15 mouse cellular contexts compared by ENCODE assay signal in genomic region chr4:109052282-109052681, GRCm38 (mm10). TPM values are rescaled to one million over a fixed set of nuclear protein-coding genes. Genes with fewer than 3 reads are reported as not detected.
DNase-seq lines count a peak whose midpoint lies in the region; ATAC-seq and TF ChIP-seq lines count a peak whose summit lies in the region.
"Had no signal": no experiment of that assay in that cellular context is flagged by ENCODE, and none has a peak within 500 bp of the region (broad histone marks: within the 10 kb centered on the region; RNA-seq: fewer than 3 reads in every experiment).

No protein-coding gene starts in this region.

- no peak overlapping the region for H3K9ac ChIP-seq in hindbrain, embryonic 14.5 days
- H3K9ac ChIP-seq in neural tube, embryonic 13.5 days, result no peak overlapping the region
- H3K9ac ChIP-seq in hindbrain, postnatal 0 days (replicated peaks; ENCODE audit: low read length), result no peak overlapping the region
- no peak overlapping the region for H3K9ac ChIP-seq in neural tube, embryonic 15.5 days (replicated peaks)
- H3K9ac ChIP-seq: embryonic facial prominence, embryonic 12.5 days had no signal

- DNase-seq in hindbrain, embryonic 14.5 days (ENCODE audit: low spot score), result no peak
- DNase-seq in hindbrain, embryonic 10.5 days (ENCODE audit: low spot score), result no peak
- DNase-seq in neural tube, embryonic 10.5 days (ENCODE audit: extremely low spot score, low spot score), result no peak
- no peak for DNase-seq in hindbrain, postnatal 0 days (ENCODE audit: low spot score)
- no peak for DNase-seq in layer of hippocampus, postnatal 25 days (ENCODE audit: extremely low spot score in 1 of 2, low spot score in 1 of 2)
- DNase-seq in layer of hippocampus, adult 9-10 months (ENCODE audit: low spot score), result no peak
- DNase-seq: adrenal gland, postnatal 14 days; cerebellum, adult 11 months; heart, postnatal 14 days; right cerebral cortex, postnatal 4 days had no signal

- H3K9me3 ChIP-seq in hindbrain, embryonic 14.5 days (ENCODE audit: control insufficient read depth, low read length), result no peaks in the 10 kb centered on the region
- no peaks in the 10 kb centered on the region for H3K9me3 ChIP-seq in hindbrain, embryonic 10.5 days
- H3K9me3 ChIP-seq in neural tube, embryonic 13.5 days, result no peaks in the 10 kb centered on the region
- H3K9me3 ChIP-seq in hindbrain, postnatal 0 days (ENCODE audit: low read length), result no peaks in the 10 kb centered on the region
- no peaks in the 10 kb centered on the region for H3K9me3 ChIP-seq in neural tube, embryonic 15.5 days (replicated peaks)
- H3K9me3 ChIP-seq: embryonic facial prominence, embryonic 12.5 days; megakaryocyte, embryonic 14.5 days had no signal

- H3K27ac ChIP-seq in hindbrain, embryonic 14.5 days, result peak overlapping the region; percentile 47; the same call in 1 of the 2 replicates
- no peak overlapping the region for H3K27ac ChIP-seq in hindbrain, embryonic 10.5 days
- H3K27ac ChIP-seq in neural tube, embryonic 13.5 days (replicated peaks), result peak overlapping the region; percentile 33; the same call in 1 of the 2 replicates
- H3K27ac ChIP-seq in hindbrain, postnatal 0 days, result peak overlapping the region; percentile 62; the same call in 1 of the 2 replicates
- H3K27ac ChIP-seq in neural tube, embryonic 15.5 days (replicated peaks), result peak overlapping the region; percentile 41
- H3K27ac ChIP-seq: embryonic facial prominence, embryonic 12.5 days had no signal

- no peaks in the 10 kb centered on the region for H3K4me1 ChIP-seq in hindbrain, embryonic 14.5 days (replicated peaks; ENCODE audit: control insufficient read depth, insufficient read depth, low read length)
- peaks cover 9% of the 10 kb centered on the region; the same call in 1 of the 2 replicates for H3K4me1 ChIP-seq in hindbrain, embryonic 10.5 days (replicated peaks)
- H3K4me1 ChIP-seq in neural tube, embryonic 13.5 days (replicated peaks), result 0 out of 2 replicates have a peak, but pooled peaks cover 7% of the 10 kb centered on the region
- H3K4me1 ChIP-seq in hindbrain, postnatal 0 days (ENCODE audit: insufficient read depth, low read length), result no peaks in the 10 kb centered on the region
- H3K4me1 ChIP-seq in neural tube, embryonic 15.5 days, result peaks cover 3% of the 10 kb centered on the region; the same call in 1 of the 2 replicates

- no peak overlapping the region for H3K4me3 ChIP-seq in hindbrain, embryonic 14.5 days (replicated peaks; ENCODE audit: low read length)
- H3K4me3 ChIP-seq in hindbrain, embryonic 10.5 days, result no peak overlapping the region
- no peak overlapping the region for H3K4me3 ChIP-seq in neural tube, embryonic 13.5 days
- no peak overlapping the region for H3K4me3 ChIP-seq in hindbrain, postnatal 0 days (ENCODE audit: low read length)
- no peak overlapping the region for H3K4me3 ChIP-seq in neural tube, embryonic 15.5 days (replicated peaks)
- H3K4me3 ChIP-seq: embryonic facial prominence, embryonic 12.5 days; megakaryocyte, embryonic 14.5 days had no signal

- no peak for ATAC-seq in hindbrain, embryonic 14.5 days (ENCODE audit: low FRiP score)
- no peak for ATAC-seq in neural tube, embryonic 13.5 days (ENCODE audit: low read depth)
- ATAC-seq in hindbrain, postnatal 0 days, result peak; percentile 38; the same call in 1 of the 2 replicates
- 0 out of 2 replicates have a peak, but pooled peaks have one; percentile 31 for ATAC-seq in neural tube, embryonic 15.5 days (ENCODE audit: low FRiP score)

- H3K36me3 ChIP-seq in hindbrain, embryonic 14.5 days (replicated peaks; ENCODE audit: control insufficient read depth, insufficient read depth), result peaks cover 85% of the 10 kb centered on the region
- H3K36me3 ChIP-seq in hindbrain, embryonic 10.5 days, result peaks cover 95% of the 10 kb centered on the region
- H3K36me3 ChIP-seq in neural tube, embryonic 13.5 days, result peaks cover 72% of the 10 kb centered on the region
- H3K36me3 ChIP-seq in hindbrain, postnatal 0 days (ENCODE audit: insufficient read depth, low read length), result peaks cover 53% of the 10 kb centered on the region
- peaks cover 79% of the 10 kb centered on the region for H3K36me3 ChIP-seq in neural tube, embryonic 15.5 days

- no peak for TF ChIP-seq CTCF in hindbrain, postnatal 0 days (IDR thresholded peaks at IDR 0.05; ENCODE audit: low read depth)

- 75% methylated on average over 1 of the region's 1 CpGs for WGBS in hindbrain, embryonic 14.5 days
- WGBS in hindbrain, embryonic 10.5 days, result 50% methylated on average over 1 of the region's 1 CpGs
- WGBS in neural tube, embryonic 13.5 days, result no CpG with 5 or more reads among the region's 1 CpGs
- 14% methylated on average over 1 of the region's 1 CpGs for WGBS in hindbrain, postnatal 0 days
- 67% methylated on average over 1 of the region's 1 CpGs for WGBS in neural tube, embryonic 15.5 days

- H3K27me3 ChIP-seq in hindbrain, embryonic 14.5 days (ENCODE audit: control insufficient read depth, insufficient read depth, low read length), result no peaks in the 10 kb centered on the region
- H3K27me3 ChIP-seq in hindbrain, embryonic 10.5 days (ENCODE audit: insufficient read depth, poor library complexity, severe bottlenecking), result no peaks in the 10 kb centered on the region
- H3K27me3 ChIP-seq in neural tube, embryonic 13.5 days, result no peaks in the 10 kb centered on the region
- no peaks in the 10 kb centered on the region for H3K27me3 ChIP-seq in hindbrain, postnatal 0 days (ENCODE audit: insufficient read depth, low read length)
- no peaks in the 10 kb centered on the region for H3K27me3 ChIP-seq in neural tube, embryonic 15.5 days (replicated peaks)
- H3K27me3 ChIP-seq: CH12.LX; embryonic facial prominence, embryonic 12.5 days; megakaryocyte, embryonic 14.5 days had no signal

- H3K4me2 ChIP-seq in hindbrain, embryonic 14.5 days (replicated peaks), result no peak overlapping the region
- no peak overlapping the region for H3K4me2 ChIP-seq in neural tube, embryonic 13.5 days
- H3K4me2 ChIP-seq in hindbrain, postnatal 0 days (ENCODE audit: low read depth, low read length), result no peak overlapping the region
- no peak overlapping the region for H3K4me2 ChIP-seq in neural tube, embryonic 15.5 days
- H3K4me2 ChIP-seq: embryonic facial prominence, embryonic 12.5 days had no signal

RNA-seq across cellular contexts. Expression of gene Nrd1, which starts 51.8 kb away (rescaled TPM):
- 52.4 and 58.6 TPM in 2 replicates for polyA plus RNA-seq in hindbrain, embryonic 14.5 days (2014; fragmentation: Nextera tagmentation; extraction: Ambion mirVana)
- polyA plus RNA-seq in hindbrain, embryonic 10.5 days (2016; fragmentation: Nextera tagmentation; extraction: Ambion mirVana), result 67.0 and 69.2 TPM in 2 replicates
- 77.9 and 91.4 TPM in 2 replicates for polyA plus RNA-seq in neural tube, embryonic 13.5 days (2015; fragmentation: Nextera tagmentation; extraction: Ambion mirVana)
- 36.8 and 36.9 TPM in 2 replicates for total RNA-seq in hindbrain, postnatal 0 days (2014; rRNA removed)
- polyA plus RNA-seq in hindbrain, postnatal 0 days (2015; fragmentation: Nextera tagmentation; extraction: Ambion mirVana), result 51.2 and 52.3 TPM in 2 replicates
- polyA plus RNA-seq in neural tube, embryonic 15.5 days (2015; fragmentation: Nextera tagmentation; extraction: Ambion mirVana), result 70.7 and 75.1 TPM in 2 replicates
- 100 to 1,000 TPM in 1 of 2 experiments, 10 to 100 TPM in 1; 99.5 to 136 TPM for total RNA-seq in layer of hippocampus, postnatal 25 days (2021)

Comparison
In these comparisons a context has a peak if more than half of its experiments do, and no peak if none do; other contexts are left out.
1. ATAC-seq: peak in hindbrain, postnatal 0 days (single experiment) and neural tube, embryonic 15.5 days (single experiment); none in hindbrain, embryonic 14.5 days (single experiment) and neural tube, embryonic 13.5 days (single experiment).